Mouse (Mus musculus): ENCODE data around the gene Cd248. TPM values are rescaled to one million over a fixed set of nuclear protein-coding genes. Genes with fewer than 3 reads are reported as not detected.
A peak's percentile ranks its signal among the peaks of the same experiment; 100 is the strongest.

Gene Cd248
- polyA plus RNA-seq, 1 experiment from 2014 or later = 88.3 TPM

- Histone ChIP-seq H3K4me2 (replicated peaks; ENCODE audit: low read depth, low read length) (peak overlapping the region; percentile 93), H3K36me3 (ENCODE audit: control insufficient read depth, insufficient read depth, low read length) (no peaks in the 10 kb centered on the region), H3K4me1 (ENCODE audit: control insufficient read depth, insufficient read depth, low read length) (peaks cover 26% of the 10 kb centered on the region), H3K27ac (ENCODE audit: low read length) (peak overlapping the region; percentile 72), H3K9me3 (ENCODE audit: control insufficient read depth, low read depth, low read length) (no peaks in the 10 kb centered on the region), H3K4me3 (ENCODE audit: low read depth, low read length) (peak overlapping the region; percentile 56), H3K9ac (replicated peaks; ENCODE audit: low read depth, low read length) (peak overlapping the region; percentile 59), H3K27me3 (ENCODE audit: control insufficient read depth, insufficient read depth, low read length) (no peaks in the 10 kb centered on the region)
- peak; percentile 33; the same call in 1 of the 2 replicates for ATAC-seq (ENCODE audit: insufficient number of reproducible peaks, insufficient read depth, low FRiP score, low read depth)
- WGBS = 2% methylated on average over 32 of the region's 32 CpGs
Measured at GRCm38 (mm10) chr19:5037678-5038571, 30.0 kb upstream of the Cd248 start.

- under 1% methylated on average over 44 of the region's 44 CpGs for WGBS
- peak; percentile 88 for ATAC-seq (ENCODE audit: insufficient number of reproducible peaks, insufficient read depth, low FRiP score, low read depth)
- peaks cover 3% of the 10 kb centered on the region; the same call in 1 of the 2 replicates for H3K36me3 ChIP-seq (ENCODE audit: control insufficient read depth, insufficient read depth, low read length)
- no peaks in the 10 kb centered on the region for H3K27me3 ChIP-seq (ENCODE audit: control insufficient read depth, insufficient read depth, low read length)
- H3K4me3 ChIP-seq (ENCODE audit: low read depth, low read length) = peak within 1 kb of the TSS; percentile 56
- no peaks in the 10 kb centered on the region for H3K9me3 ChIP-seq (ENCODE audit: control insufficient read depth, low read depth, low read length)
- H3K4me2 ChIP-seq (replicated peaks; ENCODE audit: low read depth, low read length) = peak within 1 kb of the TSS; percentile 93
- peak within 1 kb of the TSS; percentile 59 for H3K9ac ChIP-seq (replicated peaks; ENCODE audit: low read depth, low read length)
- H3K4me1 ChIP-seq (ENCODE audit: control insufficient read depth, insufficient read depth, low read length) = peaks cover 26% of the 10 kb centered on the region
- peak within 1 kb of the TSS; percentile 72 for H3K27ac ChIP-seq (ENCODE audit: low read length)
Measured at GRCm38 (mm10) chr19:5038709-5039156, 29.1 kb upstream of the Cd248 start, which contains the start of the genes B4gat1 and AC124502.3. Gene B4gat1 (plus strand): TSS chr19:5038826. Gene AC124502.3 (plus strand): TSS chr19:5038891.

- peaks cover 26% of the 10 kb centered on the region for H3K4me1 ChIP-seq (ENCODE audit: control insufficient read depth, insufficient read depth, low read length)
- no peaks in the 10 kb centered on the region for H3K27me3 ChIP-seq (ENCODE audit: control insufficient read depth, insufficient read depth, low read length)
- H3K9me3 ChIP-seq (ENCODE audit: control insufficient read depth, low read depth, low read length) = no peaks in the 10 kb centered on the region
- H3K27ac ChIP-seq (ENCODE audit: low read length) = peak overlapping the region; percentile 72; the same call in 1 of the 2 replicates
- 0 out of 2 replicates have a peak, but pooled peaks have one; percentile 12 for ATAC-seq (ENCODE audit: insufficient number of reproducible peaks, insufficient read depth, low FRiP score, low read depth)
- peak overlapping the region; percentile 93 for H3K4me2 ChIP-seq (replicated peaks; ENCODE audit: low read depth, low read length)
- H3K36me3 ChIP-seq (ENCODE audit: control insufficient read depth, insufficient read depth, low read length) = peaks cover 3% of the 10 kb centered on the region; the same call in 1 of the 2 replicates
- peak overlapping the region; percentile 56 for H3K4me3 ChIP-seq (ENCODE audit: low read depth, low read length)
- peak overlapping the region; percentile 59 for H3K9ac ChIP-seq (replicated peaks; ENCODE audit: low read depth, low read length)
- 15% methylated on average over 41 of the region's 41 CpGs for WGBS
Measured at GRCm38 (mm10) chr19:5039301-5040114, 28.4 kb upstream of the Cd248 start.

- Histone ChIP-seq H3K9me3 (ENCODE audit: control insufficient read depth, low read depth, low read length) (no peaks in the 10 kb centered on the region), H3K27me3 (ENCODE audit: control insufficient read depth, insufficient read depth, low read length) (no peaks in the 10 kb centered on the region), H3K9ac (replicated peaks; ENCODE audit: low read depth, low read length) (peak within 1 kb of the TSS; percentile 83), H3K4me3 (ENCODE audit: low read depth, low read length) (peak within 1 kb of the TSS; percentile 56), H3K27ac (ENCODE audit: low read length) (peak within 1 kb of the TSS; percentile 61), H3K4me2 (replicated peaks; ENCODE audit: low read depth, low read length) (peak within 1 kb of the TSS; percentile 93), H3K4me1 (ENCODE audit: control insufficient read depth, insufficient read depth, low read length) (peaks cover 26% of the 10 kb centered on the region), H3K36me3 (ENCODE audit: control insufficient read depth, insufficient read depth, low read length) (peaks cover 3% of the 10 kb centered on the region; the same call in 1 of the 2 replicates)
- peak; percentile 64 for ATAC-seq (ENCODE audit: insufficient number of reproducible peaks, insufficient read depth, low FRiP score, low read depth)
- 3% methylated on average over 40 of the region's 40 CpGs for whole genome bisulfite sequencing
Measured at GRCm38 (mm10) chr19:5040862-5041523, 26.9 kb upstream of the Cd248 start, which contains the start of gene Brms1. Gene Brms1 (plus strand): TSS chr19:5041354.

- no peaks in the 10 kb centered on the region for H3K27me3 ChIP-seq (ENCODE audit: control insufficient read depth, insufficient read depth, low read length)
- 2% methylated on average over 16 of the region's 16 CpGs for WGBS
- peak overlapping the region; percentile 56 for H3K4me3 ChIP-seq (ENCODE audit: low read depth, low read length)
- H3K27ac ChIP-seq (ENCODE audit: low read length) = peak overlapping the region; percentile 61
- peak overlapping the region; percentile 83 for H3K9ac ChIP-seq (replicated peaks; ENCODE audit: low read depth, low read length)
- peak overlapping the region; percentile 93 for H3K4me2 ChIP-seq (replicated peaks; ENCODE audit: low read depth, low read length)
- ATAC-seq (ENCODE audit: insufficient number of reproducible peaks, insufficient read depth, low FRiP score, low read depth) = no peak
- H3K4me1 ChIP-seq (ENCODE audit: control insufficient read depth, insufficient read depth, low read length) = peaks cover 26% of the 10 kb centered on the region
- peaks cover 6% of the 10 kb centered on the region; the same call in 1 of the 2 replicates for H3K36me3 ChIP-seq (ENCODE audit: control insufficient read depth, insufficient read depth, low read length)
- H3K9me3 ChIP-seq (ENCODE audit: control insufficient read depth, low read depth, low read length) = no peaks in the 10 kb centered on the region
Measured at GRCm38 (mm10) chr19:5041588-5041987, 26.3 kb upstream of the Cd248 start.

GRCm38 (mm10) chr19:5045531-5045930 lies 22.3 kb upstream of the Cd248 start:
- Histone ChIP-seq H3K36me3 (ENCODE audit: control insufficient read depth, insufficient read depth, low read length) (peaks cover 11% of the 10 kb centered on the region; the same call in 1 of the 2 replicates), H3K9me3 (ENCODE audit: control insufficient read depth, low read depth, low read length) (no peaks in the 10 kb centered on the region), H3K4me3 (ENCODE audit: low read depth, low read length) (no peak overlapping the region), H3K27me3 (ENCODE audit: control insufficient read depth, insufficient read depth, low read length) (no peaks in the 10 kb centered on the region), H3K9ac (replicated peaks; ENCODE audit: low read depth, low read length) (no peak overlapping the region), H3K4me1 (ENCODE audit: control insufficient read depth, insufficient read depth, low read length) (peaks cover 20% of the 10 kb centered on the region), H3K4me2 (replicated peaks; ENCODE audit: low read depth, low read length) (no peak overlapping the region), H3K27ac (ENCODE audit: low read length) (no peak overlapping the region)
- WGBS = 83% methylated on average over 4 of the region's 4 CpGs
- ATAC-seq (ENCODE audit: insufficient number of reproducible peaks, insufficient read depth, low FRiP score, low read depth) = no peak

GRCm38 (mm10) chr19:5048138-5049056 lies 19.5 kb upstream of the Cd248 start:
- Histone ChIP-seq H3K36me3 (ENCODE audit: control insufficient read depth, insufficient read depth, low read length) (peaks cover 8% of the 10 kb centered on the region; the same call in 1 of the 2 replicates), H3K4me2 (replicated peaks; ENCODE audit: low read depth, low read length) (no peak overlapping the region), H3K9me3 (ENCODE audit: control insufficient read depth, low read depth, low read length) (no peaks in the 10 kb centered on the region), H3K4me3 (ENCODE audit: low read depth, low read length) (no peak overlapping the region), H3K4me1 (ENCODE audit: control insufficient read depth, insufficient read depth, low read length) (peaks cover 10% of the 10 kb centered on the region; the same call in 1 of the 2 replicates), H3K9ac (replicated peaks; ENCODE audit: low read depth, low read length) (no peak overlapping the region), H3K27me3 (ENCODE audit: control insufficient read depth, insufficient read depth, low read length) (0 out of 2 replicates have a peak, but pooled peaks cover 6% of the 10 kb centered on the region), H3K27ac (ENCODE audit: low read length) (no peak overlapping the region)
- ATAC-seq (ENCODE audit: insufficient number of reproducible peaks, insufficient read depth, low FRiP score, low read depth) = no peak
- WGBS = 86% methylated on average over 14 of the region's 14 CpGs
